Mouse (Mus musculus): ENCODE data around the gene Fat3. TPM values are rescaled to one million over a fixed set of nuclear protein-coding genes. Genes with fewer than 3 reads are reported as not detected.

Fat3 gene
- total RNA-seq, 2 experiments from 2014 or later = 66.0 to 81.2 TPM

DNA sequence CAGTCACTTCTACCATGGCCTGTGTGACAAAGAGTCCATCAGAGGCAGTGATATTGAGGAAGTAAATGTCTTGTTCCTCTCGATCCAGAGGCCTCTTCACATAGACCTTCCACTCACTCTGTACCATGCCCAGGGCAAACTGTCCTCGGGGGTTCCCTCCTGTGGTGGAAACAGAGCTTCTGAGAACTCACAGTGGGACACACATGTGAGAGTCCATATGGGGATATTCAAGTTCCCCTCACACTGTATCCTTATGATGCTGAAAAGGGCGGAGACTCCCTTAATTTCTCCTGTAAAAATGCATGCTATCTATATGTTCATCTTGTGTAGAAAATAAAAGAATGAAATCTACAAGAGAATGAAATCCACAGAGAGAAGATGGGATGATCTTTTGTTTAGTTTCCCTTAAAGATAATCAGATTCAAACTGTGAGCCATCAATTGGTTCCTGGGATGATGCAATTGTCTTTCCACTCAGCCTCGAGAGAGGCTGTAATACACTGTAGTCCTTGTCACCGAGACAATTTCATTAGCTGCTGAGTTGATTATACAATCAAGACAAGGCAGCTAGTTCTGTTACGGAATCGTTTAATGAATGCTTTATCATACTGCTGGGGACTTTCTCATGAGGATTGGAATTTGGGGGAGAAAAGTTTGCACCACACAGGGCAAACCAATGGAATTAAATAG, 508.8 kb downstream of the Fat3 start:
- intact Hi-C loops (cut with DNase I) = no loop called here

GRCm38 (mm10) chr9:15978317-15978716, 522.8 kb downstream of the Fat3 start:
- intact Hi-C loops (cut with DNase I) = no loop called here
- no peak for DNase-seq (ENCODE audit: low spot score in 2 of 2)

More for the DNA sequence above, 508.8 kb downstream of the Fat3 start:
- no peak for DNase-seq (ENCODE audit: low spot score in 2 of 2)

- no peak for DNase-seq (ENCODE audit: low spot score in 2 of 2)
Measured at GRCm38 (mm10) chr9:15976959-15977663, 524.0 kb downstream of the Fat3 start.

GRCm38 (mm10) chr9:15975999-15976398, 525.1 kb downstream of the Fat3 start:
- no peak for DNase-seq (ENCODE audit: low spot score in 2 of 2)

More at GRCm38 (mm10) chr9:15976959-15977663, 524.0 kb downstream of the Fat3 start:
- intact Hi-C loops (cut with DNase I) = no loop called here

DNA sequence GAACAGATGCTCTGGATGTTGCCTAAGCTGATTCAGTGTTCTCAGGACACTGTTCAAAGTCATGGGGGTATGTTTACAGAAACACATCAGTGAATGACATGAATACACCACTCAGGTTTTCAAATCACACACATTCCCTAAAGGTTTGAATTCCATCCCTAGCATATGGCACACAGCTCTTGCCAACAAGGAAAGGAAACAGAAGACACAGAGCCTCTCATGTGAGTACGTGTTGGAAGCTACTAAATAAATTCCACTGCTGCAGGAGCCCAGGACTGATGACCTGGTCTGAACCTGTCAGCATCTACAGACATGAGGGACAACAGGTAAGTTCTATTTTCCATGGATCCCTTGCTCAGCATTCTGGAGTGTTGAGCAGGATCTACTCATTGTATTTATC, 528.9 kb downstream of the Fat3 start:
- intact Hi-C loops (cut with DNase I) = no loop called here
- DNase-seq (ENCODE audit: low spot score in 2 of 2) = no peak

More at GRCm38 (mm10) chr9:15975999-15976398, 525.1 kb downstream of the Fat3 start:
- intact Hi-C loops (cut with DNase I) = no loop called here

DNA sequence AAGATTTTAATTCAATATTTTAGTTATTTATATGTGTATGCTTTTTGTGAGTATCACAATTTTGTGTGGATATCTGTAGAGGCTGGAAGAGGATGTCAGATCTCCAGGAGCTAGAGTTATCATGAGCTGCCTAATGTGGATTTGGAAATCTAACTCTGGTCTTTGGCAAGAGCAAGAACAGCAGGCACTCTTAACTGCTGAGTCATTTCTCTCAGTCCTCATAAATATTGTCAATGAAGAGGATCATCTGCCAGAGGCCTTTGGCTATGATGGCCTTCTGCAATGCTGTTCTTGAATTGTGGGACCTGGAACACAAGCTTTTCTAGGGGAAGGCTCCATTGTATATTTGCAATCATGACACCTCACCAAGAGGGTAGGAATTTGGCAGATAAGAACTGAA, 529.7 kb downstream of the Fat3 start:
- no peak for DNase-seq (ENCODE audit: low spot score in 2 of 2)
- intact Hi-C loops (cut with DNase I) = no loop called here

GRCm38 (mm10) chr9:15964198-15964597, 536.9 kb downstream of the Fat3 start:
- intact Hi-C loops (cut with DNase I) = loop anchor here (5.0 kb wide), 1 partner anchor 148 kb away; no protein-coding TSS in a partner anchor
- DNase-seq (ENCODE audit: low spot score in 2 of 2) = no peak

GRCm38 (mm10) chr9:15962886-15963285, 538.2 kb downstream of the Fat3 start:
- intact Hi-C loops (cut with DNase I) = loop anchor here (5.0 kb wide), 1 partner anchor 149 kb away; no protein-coding TSS in a partner anchor
- DNase-seq (ENCODE audit: low spot score in 2 of 2) = peak in 1 of 2 experiments; percentile 82

DNA sequence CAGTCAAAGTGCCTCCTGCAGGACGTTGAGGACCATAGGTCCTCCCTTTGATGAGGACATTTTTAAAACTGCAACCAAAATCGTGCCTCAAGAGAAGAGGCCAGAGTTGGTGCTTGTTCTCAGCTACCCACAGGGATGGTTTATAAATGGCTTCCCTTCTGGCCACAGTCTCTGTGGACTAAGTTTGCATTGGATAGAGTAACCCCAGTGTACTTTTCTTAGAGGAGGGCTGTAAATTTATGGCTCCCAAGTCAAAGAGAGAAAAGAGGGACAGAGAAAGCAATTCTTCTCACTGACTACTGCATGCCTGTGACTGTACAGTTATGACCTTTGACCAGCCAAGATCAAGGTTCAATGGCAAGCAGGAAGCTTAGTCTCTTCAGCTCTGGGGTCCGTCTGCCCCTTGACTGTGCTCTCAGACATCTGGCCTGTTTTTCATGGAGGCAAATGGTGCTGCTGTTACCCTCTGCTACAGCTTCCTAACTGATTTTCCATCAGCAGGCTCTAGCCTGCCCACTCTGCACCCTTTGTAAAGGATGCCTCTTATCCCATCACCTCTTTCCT, 542.8 kb downstream of the Fat3 start:
- no peak for DNase-seq (ENCODE audit: low spot score in 2 of 2)
- intact Hi-C loops (cut with DNase I) = no loop called here

DNA sequence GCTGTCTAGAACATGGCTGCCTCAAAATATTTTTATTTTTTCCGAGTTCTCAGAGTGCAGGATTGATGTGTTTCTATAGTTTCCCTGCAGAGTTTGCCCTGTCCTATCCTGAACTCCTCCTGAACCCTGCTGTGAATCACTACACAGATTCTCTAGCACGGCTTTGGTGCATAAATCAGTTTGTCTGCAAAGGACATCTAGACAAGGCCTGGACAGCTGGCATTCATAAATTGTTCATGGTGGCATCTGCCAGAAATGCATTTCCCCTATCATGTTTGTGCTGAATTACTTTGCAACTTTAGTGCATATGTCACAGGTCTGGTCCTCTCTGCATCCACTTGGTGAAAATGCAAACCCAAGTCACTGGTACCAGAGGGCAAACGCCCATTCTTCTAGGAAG, 543.3 kb downstream of the Fat3 start:
- intact Hi-C loops (cut with DNase I) = no loop called here
- DNase-seq (ENCODE audit: low spot score in 2 of 2) = no peak

DNA sequence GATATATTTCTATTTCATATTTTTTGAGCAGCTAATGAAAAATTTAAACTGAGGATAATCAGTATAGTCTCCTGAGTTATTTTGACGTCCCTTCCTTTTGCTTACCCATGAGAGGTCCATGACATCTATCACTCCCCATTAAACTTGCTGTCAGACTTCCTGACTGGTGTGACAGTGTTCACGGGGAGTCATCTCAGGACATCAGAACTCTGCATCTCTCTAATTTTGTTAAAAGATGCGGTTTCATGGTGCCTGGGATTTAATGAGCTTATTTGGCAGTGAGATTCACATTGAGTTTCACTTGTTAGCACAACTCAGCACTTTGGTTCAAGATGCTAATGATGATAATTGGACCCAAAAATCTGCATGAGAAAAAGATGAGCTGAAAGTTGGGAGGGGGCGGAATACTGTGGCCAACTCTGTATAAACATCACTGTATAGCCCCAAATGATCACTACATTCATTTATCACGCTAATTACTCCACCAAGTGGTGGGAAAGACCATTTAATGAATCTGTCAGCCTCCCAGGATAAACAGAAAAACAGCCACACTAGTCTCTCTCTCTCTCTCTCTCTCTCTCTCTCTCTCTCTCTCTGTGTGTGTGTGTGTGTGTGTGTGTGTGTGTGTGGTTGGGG, 545.8 kb downstream of the Fat3 start:
- intact Hi-C loops (cut with DNase I) = no loop called here
- DNase-seq (ENCODE audit: low spot score in 2 of 2) = no peak

DNA sequence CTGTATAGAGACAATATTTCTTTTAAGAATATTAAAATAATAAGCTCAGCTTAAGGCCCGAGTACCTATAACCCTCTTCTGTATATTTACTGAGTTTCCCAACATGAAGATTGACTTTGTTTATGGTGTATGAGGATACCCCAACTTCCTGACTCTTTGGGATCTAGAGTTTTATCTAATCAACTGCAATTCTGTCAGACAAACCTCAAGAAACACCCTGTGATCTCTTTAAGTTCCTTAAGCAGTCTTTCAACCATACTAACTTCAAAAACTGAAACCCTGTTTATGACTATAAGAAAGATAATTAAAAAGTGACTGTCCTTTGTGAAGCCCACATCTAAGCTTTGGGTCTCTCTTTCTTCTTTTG, 546.8 kb downstream of the Fat3 start:
- no peak for DNase-seq (ENCODE audit: low spot score in 2 of 2)
- intact Hi-C loops (cut with DNase I) = no loop called here

DNA sequence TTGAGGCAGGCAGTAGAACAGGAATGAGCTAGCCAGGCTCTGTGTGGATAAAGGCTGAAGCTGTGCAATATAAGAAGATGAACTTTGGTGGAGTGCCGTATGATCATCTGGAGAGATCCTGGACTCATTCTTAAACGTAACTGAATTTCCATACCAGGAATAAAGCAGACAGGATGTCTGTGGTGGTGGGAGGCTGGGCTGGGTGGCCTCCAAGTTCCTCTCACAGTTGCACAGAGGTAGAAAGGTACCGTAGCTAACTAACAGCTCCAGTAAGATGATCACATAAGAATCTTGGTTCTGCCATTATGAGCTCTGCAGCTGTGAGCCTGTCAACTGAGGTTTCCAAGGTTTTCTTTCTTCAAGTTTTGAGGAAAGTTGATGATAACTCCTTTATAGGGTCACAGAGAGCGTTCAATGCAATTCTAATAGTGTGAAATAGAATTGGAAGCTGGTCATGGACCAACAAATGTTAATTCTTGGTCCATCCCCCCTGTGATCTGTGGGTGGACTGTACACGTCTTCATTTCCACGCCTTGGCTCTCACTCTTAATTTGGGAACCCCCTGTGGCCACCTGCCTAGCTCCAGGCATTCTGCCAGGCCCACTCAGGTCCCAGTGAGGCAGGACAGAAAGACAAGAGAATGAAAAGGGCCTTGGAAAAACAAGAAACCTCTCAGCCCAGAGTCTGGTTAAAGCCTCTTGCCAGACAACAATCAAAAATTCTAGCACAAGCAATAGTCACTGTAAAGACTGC, 547.3 kb downstream of the Fat3 start:
- intact Hi-C loops (cut with DNase I) = no loop called here
- DNase-seq (ENCODE audit: low spot score in 2 of 2) = peak in 1 of 2 experiments; percentile 60

GRCm38 (mm10) chr9:15948086-15948485, 553.0 kb downstream of the Fat3 start:
- no peak for DNase-seq (ENCODE audit: low spot score in 2 of 2)
- intact Hi-C loops (cut with DNase I) = no loop called here

DNA sequence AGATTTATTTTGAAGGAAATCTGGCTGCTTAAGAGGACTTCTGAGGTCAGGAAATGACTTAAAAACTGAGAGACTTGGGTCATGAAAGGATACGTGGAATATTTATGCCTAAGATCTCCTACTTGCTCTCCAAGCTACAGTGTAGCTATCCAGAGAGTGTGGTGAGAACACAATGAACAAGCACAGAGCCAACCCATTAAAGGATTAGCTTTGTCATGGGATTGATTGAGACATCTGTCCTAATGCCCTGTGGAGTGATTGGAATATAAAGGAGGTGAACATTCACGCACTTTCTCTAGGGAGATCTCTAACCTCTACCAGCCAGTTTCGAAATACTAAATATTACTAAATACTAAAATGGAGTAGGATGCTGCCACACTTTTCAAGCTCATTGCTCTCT, 556.9 kb downstream of the Fat3 start:
- DNase-seq (ENCODE audit: low spot score in 2 of 2) = no peak
- intact Hi-C loops (cut with DNase I) = loop anchor here (5.0 kb wide), 1 partner anchor 558 kb away; the partner anchor contains the start of gene Fat3

DNA sequence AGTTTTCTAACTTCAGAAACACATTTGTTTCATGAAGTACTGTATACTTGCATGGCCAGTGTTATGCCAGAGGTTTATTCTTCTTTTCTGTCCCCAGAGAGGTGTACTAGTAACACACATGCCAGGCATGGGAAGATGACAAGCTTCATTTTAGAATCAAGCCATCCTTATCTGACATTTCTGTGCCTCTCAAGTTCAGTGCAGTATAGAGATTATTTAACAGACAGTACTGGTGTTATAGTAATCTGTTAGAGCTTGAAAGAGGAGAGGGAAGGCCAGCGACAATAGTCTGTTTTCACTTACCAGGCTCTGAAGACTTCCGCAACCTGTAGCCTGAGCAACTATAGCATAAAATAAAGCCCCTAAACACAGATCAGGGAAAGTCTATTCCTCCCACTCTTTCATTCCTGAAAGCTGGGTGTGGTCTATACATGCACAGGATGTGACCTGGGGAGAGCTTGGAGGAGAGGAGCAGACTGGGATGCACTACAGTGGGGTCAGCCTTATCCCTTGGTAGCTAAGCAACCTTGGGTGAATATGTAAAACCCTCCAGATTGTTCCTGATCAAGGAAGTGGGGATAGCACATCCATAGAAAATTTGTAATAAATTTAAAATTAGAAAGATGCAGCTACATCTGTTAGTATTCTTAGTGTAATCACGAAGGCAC, 557.5 kb downstream of the Fat3 start:
- intact Hi-C loops (cut with DNase I) = loop anchor here (5.0 kb wide), 1 partner anchor 559 kb away; the partner anchor contains the start of gene Fat3
- DNase-seq (ENCODE audit: low spot score in 2 of 2) = no peak

DNA sequence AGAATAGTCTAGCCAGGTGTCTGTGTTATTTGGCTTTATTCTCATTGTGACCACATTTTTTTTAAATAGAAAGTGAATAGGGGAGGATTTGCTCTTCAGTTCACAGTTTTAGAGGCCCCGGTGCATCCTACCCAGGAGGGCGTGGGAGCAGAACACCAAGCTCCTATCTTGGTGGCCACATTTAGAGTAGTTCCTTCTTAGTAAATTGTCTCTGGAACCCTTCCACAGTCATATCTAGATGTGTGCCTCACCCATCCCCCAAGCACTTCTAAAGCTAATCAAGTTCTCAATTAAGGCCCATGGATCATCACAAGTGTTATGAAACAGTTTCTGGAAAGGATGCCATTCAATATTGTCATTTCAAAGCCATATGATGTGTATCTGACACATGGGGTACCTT, 559.3 kb downstream of the Fat3 start:
- DNase-seq (ENCODE audit: low spot score in 2 of 2) = no peak
- intact Hi-C loops (cut with DNase I) = loop anchor here (5.0 kb wide), 1 partner anchor 560 kb away; the partner anchor contains the start of gene Fat3

DNA sequence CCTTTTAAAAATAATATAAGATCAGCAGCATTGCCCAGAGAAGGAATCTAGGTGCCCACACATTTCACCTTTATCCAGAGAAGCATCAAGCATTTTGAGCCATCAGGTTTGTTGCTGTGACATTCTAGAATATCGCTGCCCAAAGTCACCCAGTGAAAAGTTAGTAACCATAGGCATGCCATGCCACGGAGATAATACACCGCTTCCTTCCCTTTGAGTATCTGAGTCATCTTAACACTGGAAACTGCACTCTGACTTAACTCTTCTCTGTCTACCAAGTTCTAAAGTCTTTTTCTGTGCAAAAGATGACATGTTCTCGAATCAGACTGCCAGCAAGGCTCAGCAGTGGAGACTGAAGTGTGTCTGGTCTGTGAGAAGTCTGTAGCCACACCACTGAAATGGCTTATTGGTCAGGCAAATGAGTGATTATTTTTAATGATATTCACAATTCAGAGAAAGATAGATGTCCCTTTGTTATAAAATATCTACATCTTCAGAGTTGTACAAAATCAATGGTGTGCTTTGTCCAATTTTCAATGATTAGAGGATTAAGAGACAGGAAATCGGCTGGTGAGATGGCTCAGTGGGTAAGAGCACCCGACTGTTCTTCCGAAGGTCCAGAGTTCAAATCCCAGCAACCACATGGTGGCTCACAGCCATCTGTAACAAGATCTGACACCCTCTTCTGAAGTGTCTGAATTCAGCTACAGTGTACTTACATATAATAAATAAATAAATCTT, 560.0 kb downstream of the Fat3 start:
- intact Hi-C loops (cut with DNase I) = loop anchor here (5.0 kb wide), 1 partner anchor 561 kb away; the partner anchor contains the start of gene Fat3
- DNase-seq (ENCODE audit: low spot score in 2 of 2) = no peak
